Mouse (Mus musculus): Measurements from ENCODE around the gene AU015836. TPM values are rescaled to one million over a fixed set of nuclear protein-coding genes. Genes with fewer than 3 reads are reported as not detected.

AU015836 gene
- polyA plus RNA-seq, 1 experiment from 2014 or later = 0.08 TPM

DNA sequence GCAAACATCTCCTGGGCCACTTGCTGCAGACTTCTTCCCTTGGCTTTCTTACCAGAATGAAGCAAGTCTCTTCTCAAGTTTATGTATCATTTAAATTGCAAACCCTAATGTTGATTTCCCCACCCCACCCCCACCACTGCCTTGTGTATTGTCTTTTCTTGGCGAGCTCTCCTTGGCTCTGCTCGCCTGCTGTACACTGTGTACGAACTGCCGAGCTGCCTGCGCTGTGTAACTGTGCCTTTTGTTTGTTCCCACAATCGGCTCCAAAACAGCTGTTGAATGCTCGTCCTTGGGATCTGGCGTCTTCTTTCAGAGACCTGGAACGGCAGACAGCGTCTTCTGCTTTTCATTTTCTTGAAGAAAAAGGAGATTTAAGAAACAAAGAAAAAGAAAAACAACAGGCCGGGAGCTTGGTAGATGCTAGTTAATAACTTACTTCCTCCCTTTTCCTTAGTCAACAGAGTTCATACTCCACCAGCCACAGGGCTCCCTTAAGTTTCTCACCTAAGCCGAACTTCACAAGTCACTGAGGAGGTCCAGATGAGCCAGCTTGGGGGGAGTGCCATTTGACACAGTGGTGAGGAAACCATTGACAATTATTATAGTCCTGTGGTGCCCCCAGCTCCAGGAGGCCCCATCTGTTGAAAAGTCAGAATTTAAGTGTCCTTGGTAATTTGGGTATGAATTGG is 44.2 kb downstream of the AU015836 start:
- Histone ChIP-seq H3K4me1 (no peaks in the 10 kb centered on the region), H3K27me3 (ENCODE audit: insufficient read depth, poor library complexity, severe bottlenecking) (peaks cover 49% of the 10 kb centered on the region), H3K36me3 (no peaks in the 10 kb centered on the region), H3K4me3 (no peak overlapping the region), H3K9me3 (no peaks in the 10 kb centered on the region), H3K27ac (peak overlapping the region; percentile 16; the same call in 1 of the 2 replicates)
- no peak for DNase-seq (ENCODE audit: low spot score)
- 40% methylated on average over 12 of the region's 12 CpGs for WGBS

DNA sequence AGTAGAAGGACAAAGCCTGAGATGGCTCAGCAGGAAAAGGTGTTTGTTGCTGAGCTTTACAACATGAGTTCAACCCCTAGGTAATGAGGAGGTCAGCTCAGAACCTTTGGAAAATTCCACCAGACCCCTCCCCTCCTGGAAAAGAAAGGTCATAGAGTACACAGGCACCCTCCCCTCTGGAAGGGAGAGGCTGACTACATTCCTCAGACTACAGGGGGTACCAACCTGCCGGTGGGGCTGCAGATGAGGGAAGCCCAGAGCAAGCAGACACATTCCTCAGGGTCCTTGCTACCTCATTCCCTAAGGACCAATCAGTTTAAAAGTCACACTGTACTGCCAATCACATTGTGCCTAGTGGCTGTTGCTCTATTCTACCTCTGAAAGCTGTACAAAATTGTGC is 48.4 kb downstream of the AU015836 start:
- H3K4me3 ChIP-seq = no peak overlapping the region
- peaks cover 59% of the 10 kb centered on the region for H3K27me3 ChIP-seq (ENCODE audit: insufficient read depth, poor library complexity, severe bottlenecking)
- no peaks in the 10 kb centered on the region for H3K9me3 ChIP-seq
- 18% methylated on average over 1 of the region's 1 CpGs for WGBS
- H3K27ac ChIP-seq = no peak overlapping the region
- no peaks in the 10 kb centered on the region for H3K4me1 ChIP-seq
- no peak for DNase-seq (ENCODE audit: low spot score)
- no peaks in the 10 kb centered on the region for H3K36me3 ChIP-seq

DNA sequence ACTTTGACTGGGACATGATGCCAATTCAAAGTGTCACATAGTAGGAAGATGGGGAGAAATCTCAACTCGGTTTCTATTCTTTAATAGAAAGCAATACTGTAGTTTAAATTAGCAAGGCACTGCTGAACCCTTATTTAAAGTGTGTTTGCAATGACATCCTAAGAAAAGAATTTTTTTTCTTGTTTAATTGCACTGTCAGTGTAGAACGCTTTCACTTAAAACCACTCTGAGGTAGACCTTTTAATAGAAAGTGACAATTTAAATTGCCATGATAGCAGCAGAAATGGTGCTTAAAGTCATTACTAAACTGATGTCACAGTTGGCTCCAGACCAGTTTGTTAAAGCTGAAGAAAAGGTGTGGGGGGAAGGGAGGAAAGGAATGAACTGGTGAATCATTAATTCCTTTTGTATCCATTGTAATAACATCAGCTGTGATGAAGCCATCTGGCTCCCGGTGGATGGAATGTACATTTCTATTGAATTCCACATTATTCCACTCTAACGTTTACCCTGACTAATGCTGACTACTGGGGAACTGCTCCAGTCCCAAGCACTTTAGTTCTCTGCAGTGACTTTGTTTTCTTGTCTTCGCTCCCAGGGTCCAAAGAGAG is 53.9 kb downstream of the AU015836 start:
- Histone ChIP-seq H3K9me3 (no peaks in the 10 kb centered on the region), H3K4me1 (no peaks in the 10 kb centered on the region), H3K27me3 (ENCODE audit: insufficient read depth, poor library complexity, severe bottlenecking) (peaks cover 54% of the 10 kb centered on the region), H3K4me3 (no peak overlapping the region), H3K27ac (no peak overlapping the region), H3K36me3 (no peaks in the 10 kb centered on the region)
- DNase-seq (ENCODE audit: low spot score) = no peak
- WGBS = 75% methylated on average over 5 of the region's 5 CpGs

Other genes starting within 250 kb of the AU015836 start
- 129 and 190 TPM in 2 replicates for gene Pdk3, start 136.5 kb upstream of the AU015836 start, polyA plus RNA-seq (2016; fragmentation: Nextera tagmentation; extraction: Ambion mirVana)
- 21.7 and 25.7 TPM in 2 replicates for gene Zfx, start 155.0 kb downstream of the AU015836 start, polyA plus RNA-seq (2016; fragmentation: Nextera tagmentation; extraction: Ambion mirVana)
- 69.5 and 75.3 TPM in 2 replicates for gene Eif2s3x, start 244.2 kb downstream of the AU015836 start, polyA plus RNA-seq (2016; fragmentation: Nextera tagmentation; extraction: Ambion mirVana)

Measured in heart, embryonic 10.5 days (tissue).